Mouse (Mus musculus): ENCODE results near the gene Kcnh5.

- TF ChIP-seq CTCF (IDR thresholded peaks at IDR 0.05; ENCODE audit: low read depth) (no peak), EP300 (IDR thresholded peaks at IDR 0.05; ENCODE audit: low read depth) (no peak)
Measured at GRCm38 (mm10) chr12:74887064-74887463, 290.1 kb downstream of the Kcnh5 start.
